Mouse (Mus musculus): ENCODE measurements around the gene Spindoc. TPM values are rescaled to one million over a fixed set of nuclear protein-coding genes. Genes with fewer than 3 reads are reported as not detected.
"Not testable (repeated sequence)": the region's sequence is repeated elsewhere in the genome, so short reads cannot be mapped to it uniquely, and the experiment has no call there.

Spindoc gene
- polyA plus RNA-seq, 1 experiment from 2014 or later = 44.0 TPM

GRCm38 (mm10) chr19:7419134-7419533 lies 36.3 kb upstream of the Spindoc start:
- ATAC-seq (ENCODE audit: low FRiP score, low read depth) = no peak
- H3K27ac ChIP-seq (replicated peaks) = peak overlapping the region; percentile 98

GRCm38 (mm10) chr19:7417911-7418849 lies 35.4 kb upstream of the Spindoc start:
- H3K4me2 ChIP-seq (replicated peaks) = peak overlapping the region; percentile 80
- peaks cover 5% of the 10 kb centered on the region; the same call in 1 of the 2 replicates for H3K27me3 ChIP-seq
- ATAC-seq (ENCODE audit: low FRiP score, low read depth) = peak; percentile 53
- peaks cover 57% of the 10 kb centered on the region for H3K4me1 ChIP-seq
- peak overlapping the region; percentile 78 for H3K4me3 ChIP-seq
- H3K9me3 ChIP-seq = no peaks in the 10 kb centered on the region
- WGBS = under 1% methylated on average over 31 of the region's 59 CpGs
- H3K9ac ChIP-seq (replicated peaks) = peak overlapping the region; percentile 100
- peak overlapping the region; percentile 98 for H3K27ac ChIP-seq (replicated peaks)
- H3K36me3 ChIP-seq = peaks cover 32% of the 10 kb centered on the region

More at GRCm38 (mm10) chr19:7419134-7419533, 36.3 kb upstream of the Spindoc start:
- Histone ChIP-seq H3K4me2 (replicated peaks) (peak overlapping the region; percentile 80), H3K4me3 (peak overlapping the region; percentile 78), H3K9ac (replicated peaks) (peak overlapping the region; percentile 100), H3K4me1 (peaks cover 67% of the 10 kb centered on the region), H3K9me3 (no peaks in the 10 kb centered on the region), H3K27me3 (peaks cover 5% of the 10 kb centered on the region; the same call in 1 of the 2 replicates), H3K36me3 (peaks cover 34% of the 10 kb centered on the region)
- WGBS = 28% methylated on average over 6 of the region's 6 CpGs

DNA sequence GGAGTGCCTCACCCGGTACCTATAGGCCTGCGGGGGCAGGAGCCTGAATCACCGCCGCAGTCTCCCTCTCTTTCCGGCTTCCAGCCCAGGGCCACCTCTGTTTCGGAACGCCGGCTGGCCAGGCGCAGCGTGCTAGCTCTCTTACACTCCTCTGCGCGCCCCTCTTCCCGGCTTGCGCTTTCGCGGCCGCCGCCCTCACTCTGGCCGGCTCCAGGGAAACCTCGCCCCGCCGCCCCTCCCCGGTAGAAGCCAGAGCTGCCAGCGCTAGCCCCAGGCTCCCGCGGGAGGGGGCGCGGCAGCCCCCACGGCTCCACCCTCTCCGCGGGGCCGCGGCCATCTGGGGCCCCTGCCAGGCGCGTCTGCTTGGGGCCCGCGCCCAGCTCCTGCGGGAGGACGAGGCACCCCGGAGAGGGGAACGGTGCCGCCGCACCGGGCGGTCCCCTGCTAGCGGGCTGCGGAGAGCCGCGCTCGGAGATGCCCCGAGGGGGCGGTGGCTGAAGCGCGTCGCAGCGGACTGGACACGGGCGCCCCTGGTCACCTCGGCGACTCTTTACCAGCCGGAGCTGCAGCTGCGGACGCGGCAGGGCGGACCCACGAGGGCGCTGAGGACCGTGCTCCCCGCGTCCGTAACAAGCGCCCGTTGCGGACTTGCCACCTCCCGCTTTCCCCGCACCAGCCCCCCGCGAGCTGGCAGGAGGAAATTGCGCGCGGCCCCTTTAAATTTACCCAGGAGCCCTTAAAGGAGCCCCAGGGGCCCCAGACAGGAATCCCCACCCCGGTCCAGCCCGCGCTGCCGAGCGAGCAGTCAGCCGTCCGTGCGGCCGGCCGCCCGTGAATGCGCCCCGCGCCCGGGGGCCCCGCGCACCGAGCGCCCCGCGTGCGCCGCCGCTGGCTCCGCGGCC lies 34.3 kb upstream of the Spindoc start, which contains the start of gene 2700081O15Rik:
Gene 2700081O15Rik (plus strand): TSS at position 792 of the 902 bp plus-strand sequence.
- Histone ChIP-seq H3K9ac (replicated peaks) (peak within 1 kb of the TSS; percentile 100), H3K27ac (replicated peaks) (peak within 1 kb of the TSS; percentile 98), H3K36me3 (peaks cover 22% of the 10 kb centered on the region), H3K4me1 (peaks cover 46% of the 10 kb centered on the region), H3K4me3 (peak within 1 kb of the TSS; percentile 78), H3K27me3 (peaks cover 5% of the 10 kb centered on the region; the same call in 1 of the 2 replicates), H3K9me3 (no peaks in the 10 kb centered on the region), H3K4me2 (replicated peaks) (peak within 1 kb of the TSS; percentile 83)
- WGBS = under 1% methylated on average over 92 of the region's 107 CpGs
- ATAC-seq (ENCODE audit: low FRiP score, low read depth) = peak; percentile 59

DNA sequence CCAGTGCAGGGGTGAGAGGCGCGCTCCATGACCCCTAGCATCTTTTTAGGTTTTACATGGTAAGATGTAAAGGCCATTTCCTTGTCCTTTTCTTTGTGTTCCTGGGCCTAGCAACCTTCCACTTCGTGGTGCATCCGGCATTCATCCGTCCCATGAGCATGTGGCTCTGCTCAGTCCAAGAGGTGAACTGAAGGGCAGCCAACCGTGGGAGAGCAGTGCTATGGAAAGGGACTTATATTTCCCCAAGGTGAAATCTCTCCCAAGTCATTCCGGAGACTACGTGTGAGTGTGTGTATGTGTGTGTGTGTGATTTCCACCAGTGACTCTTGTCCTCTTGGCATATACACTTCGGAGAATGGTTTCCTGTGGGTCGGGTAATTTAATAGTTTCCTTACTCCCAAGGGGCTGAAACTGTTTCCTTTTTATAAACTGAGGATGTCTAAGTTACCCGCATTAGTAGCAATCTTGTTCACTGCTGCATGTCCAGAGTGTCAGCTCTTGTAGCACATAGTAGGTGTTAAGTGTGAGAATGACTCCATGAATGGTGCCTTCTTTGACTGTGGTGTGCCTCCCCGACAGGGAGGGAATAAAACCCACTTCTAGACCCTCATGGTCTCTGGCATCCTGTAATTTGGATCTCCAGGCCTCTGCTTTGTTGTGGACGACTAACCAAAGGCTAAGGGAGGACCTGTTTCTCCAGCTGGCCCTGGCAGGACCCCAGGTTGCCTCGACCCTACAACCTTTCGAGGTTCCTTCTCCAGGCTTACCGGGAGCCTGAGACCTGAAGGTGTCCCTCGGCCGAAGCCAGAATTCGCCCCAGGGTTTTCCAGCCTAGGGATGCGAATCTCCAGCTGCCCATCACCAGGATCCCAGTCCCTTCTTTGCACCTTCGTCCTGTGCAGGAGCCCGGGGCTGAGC lies 33.4 kb upstream of the Spindoc start:
- H3K9ac ChIP-seq (replicated peaks) = peak overlapping the region; percentile 100
- no peak for ATAC-seq (ENCODE audit: low FRiP score, low read depth)
- H3K4me2 ChIP-seq (replicated peaks) = peak overlapping the region; percentile 83
- H3K9me3 ChIP-seq = no peaks in the 10 kb centered on the region
- H3K36me3 ChIP-seq = peaks cover 13% of the 10 kb centered on the region
- H3K27me3 ChIP-seq = peaks cover 5% of the 10 kb centered on the region; the same call in 1 of the 2 replicates
- WGBS = 32% methylated on average over 22 of the region's 22 CpGs
- H3K4me3 ChIP-seq = peak overlapping the region; percentile 78
- peak overlapping the region; percentile 98 for H3K27ac ChIP-seq (replicated peaks)
- H3K4me1 ChIP-seq = peaks cover 37% of the 10 kb centered on the region

DNA sequence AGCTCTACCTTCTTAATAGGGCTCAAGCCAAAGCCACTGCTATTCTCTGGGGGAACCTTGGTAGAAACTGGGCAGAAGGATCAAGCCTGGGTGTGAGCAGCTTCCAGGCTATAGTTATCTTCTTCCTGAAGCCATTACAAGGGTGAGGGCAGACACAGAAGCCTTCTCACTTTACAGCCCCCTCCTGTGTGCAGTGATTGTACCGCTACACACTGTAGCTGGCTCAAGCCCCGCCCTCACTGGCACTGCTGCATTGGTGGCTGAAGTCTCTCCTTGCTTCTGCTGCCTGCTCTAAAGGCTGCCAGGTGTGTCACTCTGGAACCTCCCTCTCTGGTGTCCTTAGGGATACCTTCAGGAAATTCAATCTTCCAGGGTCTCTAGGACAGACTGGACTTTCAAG lies 29.6 kb upstream of the Spindoc start:
- Histone ChIP-seq H3K4me1 (peaks cover 12% of the 10 kb centered on the region), H3K27ac (replicated peaks) (no peak overlapping the region), H3K9ac (replicated peaks) (no peak overlapping the region), H3K27me3 (peaks cover 5% of the 10 kb centered on the region; the same call in 1 of the 2 replicates), H3K36me3 (no peaks in the 10 kb centered on the region), H3K4me2 (replicated peaks) (no peak overlapping the region), H3K9me3 (0 out of 2 replicates have a peak, but pooled peaks cover 3% of the 10 kb centered on the region), H3K4me3 (no peak overlapping the region)
- no peak for ATAC-seq (ENCODE audit: low FRiP score, low read depth)
- 59% methylated on average over 2 of the region's 2 CpGs for WGBS

DNA sequence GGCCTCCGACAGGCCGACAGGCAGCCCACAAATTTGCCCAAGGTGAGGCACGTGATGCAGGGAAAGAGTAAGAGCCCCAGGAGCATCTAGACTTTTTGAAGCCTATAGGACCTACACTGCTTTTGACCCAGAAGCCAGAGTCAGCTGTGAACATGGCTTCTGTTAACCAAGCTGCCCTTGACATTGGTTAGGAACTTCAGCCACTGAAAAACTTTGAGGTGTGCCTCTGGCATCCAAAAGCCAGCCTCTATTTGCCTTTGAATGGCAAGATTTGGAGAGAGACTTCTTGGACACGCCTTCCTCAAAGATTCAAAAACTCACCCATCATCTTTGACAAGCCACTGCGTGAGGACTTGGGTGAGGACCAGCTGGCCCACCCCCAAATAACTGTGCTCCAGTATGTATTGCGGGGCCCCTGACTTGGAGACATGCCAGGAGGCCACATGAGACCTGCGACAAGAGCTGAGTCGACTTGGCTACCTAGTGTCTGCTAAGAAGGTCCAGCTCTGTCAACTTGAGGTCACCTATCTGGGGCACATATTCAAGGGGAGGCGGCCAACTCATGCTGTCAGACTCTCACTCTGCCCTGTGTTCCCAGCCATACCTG lies 21.9 kb upstream of the Spindoc start:
- Histone ChIP-seq H3K27me3 (peaks cover 3% of the 10 kb centered on the region; the same call in 1 of the 2 replicates), H3K4me1 (no peaks in the 10 kb centered on the region), H3K36me3 (no peaks in the 10 kb centered on the region), H3K9me3 (0 out of 2 replicates have a peak, but pooled peaks cover 3% of the 10 kb centered on the region), H3K4me2 (replicated peaks) (no peak overlapping the region), H3K9ac (replicated peaks) (no peak overlapping the region), H3K27ac (replicated peaks) (no peak overlapping the region), H3K4me3 (no peak overlapping the region)
- WGBS = 82% methylated on average over 9 of the region's 9 CpGs
- no peak for ATAC-seq (ENCODE audit: low FRiP score, low read depth)

GRCm38 (mm10) chr19:7400635-7401034 lies 17.8 kb upstream of the Spindoc start:
- H3K9ac ChIP-seq (replicated peaks) = no peak overlapping the region
- no peaks in the 10 kb centered on the region for H3K4me1 ChIP-seq
- H3K4me3 ChIP-seq = no peak overlapping the region
- no peak overlapping the region for H3K27ac ChIP-seq (replicated peaks)
- peaks cover 9% of the 10 kb centered on the region; the same call in 1 of the 2 replicates for H3K27me3 ChIP-seq
- WGBS = 85% methylated on average over 11 of the region's 11 CpGs
- no peak overlapping the region for H3K4me2 ChIP-seq (replicated peaks)
- ATAC-seq (ENCODE audit: low FRiP score, low read depth) = no peak
- no peaks in the 10 kb centered on the region for H3K36me3 ChIP-seq
- H3K9me3 ChIP-seq = no peaks in the 10 kb centered on the region

DNA sequence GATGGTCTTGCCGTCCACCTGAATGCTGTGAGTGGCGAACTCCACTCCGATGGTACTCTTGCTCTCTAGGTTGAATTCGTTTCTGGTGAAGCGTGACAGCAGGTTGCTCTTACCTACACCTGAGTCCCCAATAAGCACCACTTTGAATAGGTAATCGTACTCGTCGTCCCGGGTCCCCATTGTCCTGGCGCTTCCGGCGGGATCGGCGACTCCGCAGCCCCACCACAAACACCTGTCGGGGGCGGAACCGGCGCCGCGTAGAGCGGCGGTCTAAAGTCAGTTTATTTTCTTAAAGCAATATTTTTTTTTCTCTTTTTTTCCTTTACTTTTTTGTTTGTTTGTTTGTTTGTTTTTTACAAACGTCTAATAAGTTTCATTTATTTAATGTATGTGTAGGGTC lies 16.1 kb upstream of the Spindoc start:
- H3K9me3 ChIP-seq; H3K27me3 ChIP-seq; H3K27ac ChIP-seq (replicated peaks); H3K4me1 ChIP-seq; ATAC-seq (ENCODE audit: low FRiP score, low read depth); H3K9ac ChIP-seq (replicated peaks); H3K36me3 ChIP-seq; H3K4me3 ChIP-seq; H3K4me2 ChIP-seq (replicated peaks): not testable (repeated sequence)
- WGBS = 39% methylated on average over 24 of the region's 24 CpGs

DNA sequence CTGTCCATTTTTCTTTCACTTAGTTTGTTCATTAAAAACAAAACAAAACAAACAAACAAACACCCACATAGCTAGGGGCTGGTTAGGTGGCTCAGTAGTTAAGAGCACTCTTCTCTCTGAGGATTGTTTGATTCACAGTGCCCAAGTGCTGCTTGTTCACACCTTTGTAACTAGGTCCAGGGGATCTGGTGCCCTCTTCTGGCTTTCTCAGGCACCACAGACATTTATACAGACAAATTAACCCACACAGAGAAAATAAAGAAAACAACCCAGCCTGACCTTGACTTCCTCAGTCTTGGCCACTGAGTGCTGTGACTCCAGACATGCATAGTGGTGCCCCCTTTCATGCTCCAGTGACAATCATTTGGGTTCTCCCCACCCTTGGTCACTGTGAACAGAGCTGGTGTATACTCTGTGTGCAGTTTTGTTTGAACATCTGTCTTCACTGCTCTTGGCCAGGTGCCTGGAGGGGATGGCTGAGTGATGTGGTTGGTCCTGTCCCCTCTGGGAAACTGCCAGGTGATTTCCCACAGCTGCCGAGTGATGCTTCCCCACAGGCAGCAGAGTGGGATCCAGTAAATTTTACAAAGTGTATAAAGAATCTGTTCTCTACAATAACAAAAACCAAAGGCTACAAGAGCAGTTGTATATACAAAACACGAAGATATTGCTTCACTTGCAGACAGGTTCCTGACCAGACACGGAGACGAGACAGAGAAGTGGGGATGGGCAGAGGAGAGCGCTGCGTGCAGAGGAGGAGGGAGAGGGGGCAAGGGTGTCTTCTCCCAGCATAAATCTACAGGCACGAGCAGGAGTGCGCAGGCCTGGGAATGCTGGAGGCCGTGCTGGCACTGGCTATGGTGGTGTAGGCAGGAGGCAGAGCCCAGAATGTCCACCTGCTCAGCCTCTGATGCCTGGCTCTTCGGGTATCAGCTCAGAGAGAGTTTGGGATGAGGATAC lies 14.4 kb upstream of the Spindoc start:
- not testable (repeated sequence) for H3K4me3 ChIP-seq; H3K9ac ChIP-seq (replicated peaks); ATAC-seq (ENCODE audit: low FRiP score, low read depth); H3K27ac ChIP-seq (replicated peaks); H3K9me3 ChIP-seq; H3K27me3 ChIP-seq; H3K36me3 ChIP-seq; H3K4me2 ChIP-seq (replicated peaks); H3K4me1 ChIP-seq
- 83% methylated on average over 10 of the region's 10 CpGs for WGBS

DNA sequence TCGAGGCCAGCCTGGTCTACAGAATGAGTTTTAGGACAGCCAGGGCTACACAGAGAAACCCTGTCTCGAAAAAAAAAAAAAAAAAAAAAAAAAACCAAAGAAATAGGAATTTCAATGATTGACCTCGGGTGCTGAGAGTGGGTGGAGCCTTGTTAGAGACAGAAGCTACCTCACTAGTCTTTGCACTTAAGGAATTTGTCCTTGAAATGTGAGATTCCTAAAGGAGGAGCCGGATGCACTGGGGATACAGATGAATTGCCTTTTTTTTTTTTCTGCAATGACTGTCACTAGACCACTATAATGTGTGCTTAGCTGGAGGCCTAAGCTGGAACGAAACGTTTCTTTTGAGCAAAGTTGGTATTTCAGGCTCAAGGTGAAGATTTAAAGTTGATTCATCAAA lies 5.7 kb upstream of the Spindoc start:
- Histone ChIP-seq H3K36me3 (peaks cover 4% of the 10 kb centered on the region; the same call in 1 of the 2 replicates), H3K27ac (replicated peaks) (no peak overlapping the region), H3K27me3 (no peaks in the 10 kb centered on the region), H3K9me3 (no peaks in the 10 kb centered on the region), H3K4me2 (replicated peaks) (no peak overlapping the region), H3K4me1 (peaks cover 10% of the 10 kb centered on the region), H3K9ac (replicated peaks) (no peak overlapping the region), H3K4me3 (no peak overlapping the region)
- 86% methylated on average over 6 of the region's 6 CpGs for WGBS
- ATAC-seq (ENCODE audit: low FRiP score, low read depth) = no peak
